In the genomic region with DNA sequence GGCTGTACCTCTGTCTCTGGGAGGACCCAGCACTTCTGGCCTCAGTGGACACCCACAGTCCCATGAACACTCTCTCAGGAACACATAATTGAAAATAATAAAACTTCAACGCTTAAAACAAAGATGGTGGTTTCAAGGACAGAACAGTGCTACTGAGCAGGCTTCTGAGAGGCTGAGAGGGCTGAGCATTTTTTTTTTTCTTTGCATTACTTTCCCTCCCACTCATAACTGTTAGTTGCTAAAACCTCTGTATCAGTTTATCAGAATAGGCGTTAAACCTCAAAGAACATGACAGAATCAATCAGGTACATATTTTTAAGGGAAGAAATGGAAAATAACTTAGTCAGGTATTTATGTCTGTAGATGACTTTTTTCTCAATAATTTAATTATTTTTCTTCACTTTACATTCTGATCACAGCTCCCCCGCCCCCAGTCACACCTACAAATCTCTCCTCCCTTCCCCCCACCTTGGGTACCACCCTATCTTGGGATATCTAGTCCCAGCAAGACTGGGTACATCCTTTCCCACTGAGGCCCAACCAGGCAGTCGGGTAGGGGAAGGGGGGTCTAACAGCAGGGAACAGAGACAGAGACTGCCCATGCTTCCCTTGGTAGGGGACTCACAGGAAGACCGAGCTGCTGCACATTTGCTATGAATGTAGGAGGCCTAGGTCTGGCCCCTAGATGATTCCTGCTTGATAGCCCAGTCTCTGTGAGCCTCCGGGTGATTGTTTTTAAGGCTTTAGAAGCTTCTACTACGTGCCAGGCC, we compare ENCODE assay signal across 19 mouse cellular contexts.
DNase-seq lines count a peak whose midpoint lies in the region; ATAC-seq and TF ChIP-seq lines count a peak whose summit lies in the region.
"Had no signal": no experiment of that assay in that cellular context is flagged by ENCODE, and none has a peak within 500 bp of the region (broad histone marks: within the 10 kb centered on the region; RNA-seq: fewer than 3 reads in every experiment).

No protein-coding gene starts in this region.

- peaks cover 70% of the 10 kb centered on the region for H3K4me1 ChIP-seq in intestine, embryonic 14.5 days (replicated peaks; ENCODE audit: control insufficient read depth, insufficient read depth, low read length)
- 0 out of 2 replicates have a peak, but pooled peaks cover 3% of the 10 kb centered on the region for H3K4me1 ChIP-seq in intestine, postnatal 0 days (replicated peaks; ENCODE audit: control insufficient read depth, insufficient read depth, low read length)
- H3K4me1 ChIP-seq in lung, postnatal 0 days (ENCODE audit: insufficient read depth, low read depth, low read length), result peaks cover 16% of the 10 kb centered on the region; the same call in 1 of the 2 replicates
- H3K4me1 ChIP-seq: forebrain, embryonic 15.5 days; midbrain, embryonic 15.5 days had no signal

- H3K36me3 ChIP-seq in intestine, embryonic 14.5 days (ENCODE audit: control insufficient read depth, insufficient read depth, low read length), result 0 out of 2 replicates have a peak, but pooled peaks cover 2% of the 10 kb centered on the region
- H3K36me3 ChIP-seq in intestine, postnatal 0 days (ENCODE audit: control insufficient read depth, insufficient read depth), result no peaks in the 10 kb centered on the region
- 0 out of 2 replicates have a peak, but pooled peaks cover 4% of the 10 kb centered on the region for H3K36me3 ChIP-seq in lung, postnatal 0 days (ENCODE audit: insufficient read depth, low read length)
- H3K36me3 ChIP-seq: forebrain, embryonic 15.5 days; midbrain, embryonic 15.5 days had no signal

- H3K9me3 ChIP-seq in intestine, embryonic 14.5 days (ENCODE audit: control insufficient read depth, low read length), result no peaks in the 10 kb centered on the region
- no peaks in the 10 kb centered on the region for H3K9me3 ChIP-seq in intestine, postnatal 0 days (ENCODE audit: control insufficient read depth)
- no peaks in the 10 kb centered on the region for H3K9me3 ChIP-seq in lung, postnatal 0 days (ENCODE audit: low read length)
- H3K9me3 ChIP-seq: embryonic facial prominence, embryonic 10.5 days; forebrain, embryonic 15.5 days; megakaryocyte, embryonic 14.5 days; midbrain, embryonic 15.5 days had no signal

- no peaks in the 10 kb centered on the region for H3K27me3 ChIP-seq in intestine, embryonic 14.5 days (replicated peaks; ENCODE audit: control insufficient read depth, insufficient read depth, low read length)
- H3K27me3 ChIP-seq in intestine, postnatal 0 days (replicated peaks; ENCODE audit: control insufficient read depth, insufficient read depth, low read length), result no peaks in the 10 kb centered on the region
- H3K27me3 ChIP-seq in lung, postnatal 0 days (replicated peaks; ENCODE audit: insufficient read depth, low read length), result no peaks in the 10 kb centered on the region

- no peak overlapping the region for H3K9ac ChIP-seq in intestine, embryonic 14.5 days (ENCODE audit: low read length)
- no peak overlapping the region for H3K9ac ChIP-seq in intestine, postnatal 0 days (ENCODE audit: low read depth, low read length)
- H3K9ac ChIP-seq in lung, postnatal 0 days (replicated peaks; ENCODE audit: low read depth), result no peak overlapping the region
- H3K9ac ChIP-seq: forebrain, embryonic 15.5 days; midbrain, embryonic 15.5 days had no signal

- H3K4me2 ChIP-seq in intestine, embryonic 14.5 days (ENCODE audit: low read length), result no peak overlapping the region
- no peak overlapping the region for H3K4me2 ChIP-seq in intestine, postnatal 0 days (replicated peaks; ENCODE audit: low read depth)
- peak overlapping the region; percentile 25; the same call in 1 of the 2 replicates for H3K4me2 ChIP-seq in lung, postnatal 0 days (replicated peaks; ENCODE audit: low read depth, low read length)
- H3K4me2 ChIP-seq: forebrain, embryonic 15.5 days; midbrain, embryonic 15.5 days had no signal

- no peak for ATAC-seq in intestine, embryonic 14.5 days (replicated peaks; ENCODE audit: low FRiP score, low TSS enrichment, low read depth)
- no peak for ATAC-seq in intestine, postnatal 0 days
- ATAC-seq in lung, postnatal 0 days, result no peak
- ATAC-seq: forebrain, embryonic 15.5 days; midbrain, embryonic 15.5 days had no signal

- no peak for TF ChIP-seq EP300 in lung, postnatal 0 days (IDR thresholded peaks at IDR 0.05)

- DNase-seq in gastrocnemius, adult 2 months, result no peak
- no peak for DNase-seq in gastrocnemius, postnatal 14 days
- peak; percentile 42 for DNase-seq in intestine, embryonic 14.5 days (ENCODE audit: low spot score)
- no peak for DNase-seq in lung, postnatal 0 days (ENCODE audit: low spot score)
- no peak for DNase-seq in lung, postnatal 36 days
- DNase-seq in thymus, postnatal 14 days, result peak; percentile 65
- no peak for DNase-seq in MN1 (ENCODE audit: low spot score)
- DNase-seq: adrenal gland, postnatal 10 days; cerebellum, adult 18-20 months; cerebellum, postnatal 36 days; kidney, adult 18-20 months; kidney, postnatal 14 days had no signal

- peak overlapping the region; percentile 47 for H3K4me3 ChIP-seq in gastrocnemius, adult 2 months
- H3K4me3 ChIP-seq in intestine, embryonic 14.5 days (ENCODE audit: low read depth, low read length), result no peak overlapping the region
- no peak overlapping the region for H3K4me3 ChIP-seq in intestine, postnatal 0 days (ENCODE audit: low read depth, low read length)
- no peak overlapping the region for H3K4me3 ChIP-seq in lung, postnatal 0 days (ENCODE audit: low read depth, low read length)
- H3K4me3 ChIP-seq: embryonic facial prominence, embryonic 10.5 days; forebrain, embryonic 15.5 days; left cerebral cortex, adult 2 months; megakaryocyte, embryonic 14.5 days; midbrain, embryonic 15.5 days had no signal

- WGBS in intestine, embryonic 14.5 days, result 77% methylated on average over 7 of the region's 7 CpGs
- 78% methylated on average over 7 of the region's 7 CpGs for WGBS in intestine, postnatal 0 days
- 72% methylated on average over 7 of the region's 7 CpGs for WGBS in lung, postnatal 0 days

- TF ChIP-seq CTCF in gastrocnemius, adult 2 months (IDR thresholded peaks at IDR 0.05), result no peak
- no peak for TF ChIP-seq CTCF in intestine, postnatal 0 days (IDR thresholded peaks at IDR 0.05; ENCODE audit: low read depth)
- TF ChIP-seq CTCF in lung, postnatal 0 days (IDR thresholded peaks at IDR 0.05), result no peak

- intact Hi-C loops in gastrocnemius, adult 2 months (cut with DNase I), result no loop called here
- intact Hi-C loops in gastrocnemius, postnatal 14 days (cut with DNase I; ENCODE audit: low total_unique reads), result no loop called here

- H3K27ac ChIP-seq in gastrocnemius, adult 2 months, result peak overlapping the region; percentile 40; the same call in 1 of the 2 replicates
- H3K27ac ChIP-seq in intestine, embryonic 14.5 days (ENCODE audit: low read depth), result no peak overlapping the region
- no peak overlapping the region for H3K27ac ChIP-seq in intestine, postnatal 0 days (ENCODE audit: low read depth, low read length)
- H3K27ac ChIP-seq in lung, postnatal 0 days (ENCODE audit: low read length), result peak overlapping the region; percentile 20; the same call in 1 of the 2 replicates
- H3K27ac ChIP-seq: embryonic facial prominence, embryonic 10.5 days; forebrain, embryonic 15.5 days; left cerebral cortex, adult 2 months; midbrain, embryonic 15.5 days; stomach, postnatal 0 days had no signal

Comparison
In these comparisons a context has a peak if more than half of its experiments do, and no peak if none do; other contexts are left out.
1. DNase-seq: peak in intestine, embryonic 14.5 days (single experiment) and thymus, postnatal 14 days (single experiment); none in gastrocnemius, adult 2 months (single experiment), gastrocnemius, postnatal 14 days (single experiment), lung, postnatal 0 days (single experiment), lung, postnatal 36 days (single experiment) and MN1 (single experiment).
2. H3K27ac ChIP-seq: peak in gastrocnemius, adult 2 months (single experiment) and lung, postnatal 0 days (single experiment); none in intestine, embryonic 14.5 days (single experiment) and intestine, postnatal 0 days (single experiment).